Mouse (Mus musculus): ENCODE results near the gene Akt2.
A peak's percentile ranks its signal among the peaks of the same experiment; 100 is the strongest.

Akt2 gene

DNA sequence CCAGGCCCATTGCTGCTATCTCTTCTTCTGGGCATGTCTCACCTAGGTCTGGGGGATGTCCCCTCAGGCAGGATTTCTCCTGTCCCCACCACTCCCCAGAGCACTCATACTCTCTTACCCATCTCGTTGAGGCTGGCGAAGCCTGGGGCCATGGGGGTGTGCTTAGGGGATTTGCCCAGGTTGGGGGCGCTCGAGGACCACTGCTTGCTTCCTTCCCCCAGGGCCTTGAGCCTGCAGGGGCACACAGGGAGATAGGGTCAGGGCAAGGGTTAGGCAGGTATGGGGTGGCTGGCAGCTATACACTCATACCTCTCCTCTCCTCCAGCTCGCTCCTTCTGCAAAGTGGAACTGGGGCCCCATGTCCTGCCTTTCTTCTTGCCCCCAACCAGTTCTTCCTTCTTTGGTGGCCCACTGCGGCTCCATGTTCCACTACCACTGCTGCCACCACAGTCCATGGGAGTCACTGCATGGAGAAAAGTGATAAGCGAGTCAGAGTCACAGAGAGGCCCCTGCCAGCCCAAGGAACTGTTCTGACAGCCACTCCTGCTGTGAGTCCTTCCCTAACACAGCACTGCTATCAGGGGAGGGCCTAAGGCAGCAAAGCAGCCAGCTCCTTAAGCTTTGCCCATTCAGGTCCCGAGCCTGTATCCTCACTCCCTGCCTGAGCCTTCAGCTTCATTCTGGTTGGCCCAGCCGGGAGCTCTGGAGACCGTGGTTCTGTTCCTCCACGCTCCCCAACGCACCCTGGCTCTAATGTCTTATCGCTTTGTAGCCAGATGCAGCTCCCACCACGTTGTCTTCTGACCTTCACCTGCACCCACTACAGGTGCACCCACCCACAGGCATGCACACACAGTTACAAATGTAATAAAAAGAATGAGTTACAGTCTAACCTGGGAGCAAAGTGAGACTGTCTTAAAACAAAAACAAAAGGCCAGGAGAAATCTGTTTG, 67.6 kb downstream of the Akt2 start:
- DNase-seq (ENCODE audit: low read depth) = no peak

DNA sequence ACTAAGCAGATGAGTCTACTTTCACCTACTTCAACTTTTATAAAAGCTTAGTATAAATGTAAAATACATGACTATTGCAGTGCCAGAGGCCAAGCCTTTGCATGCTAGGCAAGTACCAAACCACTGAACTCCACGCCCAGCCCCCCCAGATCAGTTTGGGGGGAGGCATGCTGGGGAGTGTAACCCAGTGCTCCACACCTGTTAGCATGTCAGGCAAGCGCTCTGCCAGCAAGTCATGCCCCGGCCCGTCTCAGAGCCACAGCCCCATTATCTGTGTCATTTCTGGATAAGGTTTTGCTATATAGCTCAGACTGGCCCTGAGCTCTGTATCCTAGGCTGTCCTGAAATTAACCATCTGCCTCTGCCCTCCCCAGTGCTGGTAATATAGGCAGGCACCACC, 70.7 kb downstream of the Akt2 start:
- no peak for DNase-seq (ENCODE audit: low read depth)

DNA sequence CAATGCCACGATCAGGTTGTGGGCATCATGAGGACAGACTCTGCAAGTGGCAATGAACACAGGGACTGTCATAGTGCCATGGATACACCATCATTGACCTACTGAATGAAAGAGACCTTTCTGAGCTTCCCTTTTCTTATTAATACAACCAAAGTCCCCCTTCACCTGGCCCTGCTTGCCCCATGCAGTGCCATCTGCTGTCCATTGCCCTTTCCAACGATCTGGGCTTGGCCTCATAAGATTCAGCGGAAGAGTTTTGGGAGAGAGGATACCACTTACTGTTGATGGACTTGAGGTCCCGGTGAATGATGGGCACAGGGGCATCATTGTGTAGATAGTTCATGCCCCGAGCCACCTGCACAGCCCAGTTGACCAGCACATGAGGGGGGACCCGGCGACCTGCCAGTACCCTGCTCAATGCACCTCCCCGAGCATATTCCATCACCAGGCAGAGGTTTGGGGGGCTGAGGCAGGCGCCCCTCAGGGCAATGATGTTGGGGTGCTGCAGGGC, 81.8 kb downstream of the Akt2 start:
- no peak for DNase-seq (ENCODE audit: low read depth)

DNA sequence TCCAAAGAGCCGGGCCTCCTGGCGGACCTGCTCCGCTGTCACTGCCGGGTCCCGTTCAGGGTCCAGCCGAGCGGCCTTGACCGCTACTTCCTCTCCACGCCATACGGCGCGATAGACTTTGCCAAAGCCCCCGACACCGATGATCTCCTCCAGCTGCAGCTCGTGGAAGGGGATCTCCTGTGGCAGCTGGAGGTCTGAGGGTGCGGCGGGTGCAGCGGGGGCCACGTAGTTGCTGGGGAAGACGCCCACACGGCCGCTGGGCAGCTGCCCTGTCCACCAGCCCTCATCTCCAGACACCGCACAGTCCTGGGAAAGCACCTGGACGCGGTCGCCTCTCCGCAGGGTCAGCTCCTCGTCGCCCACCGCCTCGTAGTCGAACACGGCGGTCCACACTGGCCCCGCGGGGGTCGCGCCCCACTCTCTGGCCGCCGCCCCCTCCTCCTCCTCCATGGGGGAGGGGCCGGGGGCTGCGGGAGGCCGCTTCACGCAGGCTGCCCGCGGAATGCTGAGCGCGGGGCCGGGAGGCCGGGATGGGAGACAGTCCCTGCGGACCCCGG, 82.3 kb downstream of the Akt2 start:
- no peak for DNase-seq (ENCODE audit: low read depth)

DNA sequence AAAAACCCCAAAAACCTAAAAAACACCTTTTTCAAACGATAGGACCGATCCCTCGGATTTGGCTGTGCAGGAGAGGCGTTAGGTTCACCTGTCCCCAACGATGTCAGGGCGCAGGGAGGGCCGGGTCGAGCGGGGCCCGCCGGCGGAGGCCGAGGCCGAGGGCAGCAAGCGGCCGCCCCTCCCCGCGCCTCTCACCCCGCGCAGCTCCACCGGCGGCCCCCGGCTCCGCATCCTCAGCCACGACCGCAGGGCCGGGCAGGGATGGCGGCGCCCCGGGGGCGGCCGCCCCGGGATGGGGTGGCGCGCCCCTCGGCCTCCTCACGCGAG, 82.8 kb downstream of the Akt2 start:
- DNase-seq (ENCODE audit: low read depth) = no peak

DNA sequence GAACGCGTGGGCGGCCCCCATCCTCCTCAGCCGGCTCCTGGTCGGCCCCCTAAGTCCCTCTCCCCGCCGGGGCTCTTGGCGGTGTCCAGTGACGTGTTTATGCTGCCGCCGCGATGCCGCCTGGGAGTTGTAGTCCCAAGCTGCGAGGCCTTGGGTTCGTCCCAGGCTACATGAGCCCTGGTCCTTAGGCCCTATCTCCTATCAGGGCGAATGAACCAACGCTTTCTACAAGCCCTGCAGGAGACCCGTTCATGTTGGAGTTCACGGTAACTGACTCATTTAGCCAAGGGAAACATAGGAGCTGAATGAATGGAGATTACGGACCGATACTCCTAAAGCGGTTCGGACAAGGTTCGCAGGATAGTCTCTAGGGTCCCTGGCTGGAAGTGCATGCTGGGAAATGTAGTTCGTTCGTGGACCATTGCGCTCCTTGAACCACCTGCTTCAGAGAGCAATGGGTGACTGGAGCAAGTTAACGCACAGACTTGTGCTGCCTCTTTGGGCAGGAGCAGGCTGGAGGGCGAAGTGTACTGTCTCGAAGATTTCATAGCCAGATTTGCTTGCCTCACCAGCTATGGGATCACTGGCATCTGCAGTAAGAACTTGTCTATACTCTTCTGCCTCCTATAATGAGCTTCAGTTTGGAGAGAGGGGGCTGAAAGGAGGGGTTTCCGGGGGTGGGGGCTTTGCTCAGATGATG, 83.3 kb downstream of the Akt2 start, which contains the start of gene Map3k10:
Gene Map3k10 (minus strand): TSS at position 77 of the 700 bp plus-strand sequence.
- peak; percentile 86 for DNase-seq (ENCODE audit: low read depth)

DNA sequence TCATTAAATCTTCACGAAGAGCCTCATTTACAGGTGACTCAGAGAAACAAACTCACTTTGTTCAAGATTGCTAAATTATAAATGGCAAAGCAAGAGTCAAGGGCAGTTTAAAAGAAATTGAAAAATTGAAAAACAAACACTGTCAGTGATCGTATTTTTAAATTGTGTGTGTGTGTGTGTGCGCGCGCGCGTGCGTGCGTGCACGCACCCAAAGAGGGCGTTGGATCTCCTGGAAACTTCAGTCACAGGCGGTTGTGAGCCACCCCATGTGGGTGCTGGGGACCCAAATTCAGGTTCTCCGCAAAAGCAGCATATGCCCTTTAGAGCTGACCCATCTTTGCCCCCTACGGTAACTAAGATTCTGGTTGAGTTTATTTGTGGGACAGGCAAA, 83.9 kb downstream of the Akt2 start:
- no peak for DNase-seq (ENCODE audit: low read depth)

DNA sequence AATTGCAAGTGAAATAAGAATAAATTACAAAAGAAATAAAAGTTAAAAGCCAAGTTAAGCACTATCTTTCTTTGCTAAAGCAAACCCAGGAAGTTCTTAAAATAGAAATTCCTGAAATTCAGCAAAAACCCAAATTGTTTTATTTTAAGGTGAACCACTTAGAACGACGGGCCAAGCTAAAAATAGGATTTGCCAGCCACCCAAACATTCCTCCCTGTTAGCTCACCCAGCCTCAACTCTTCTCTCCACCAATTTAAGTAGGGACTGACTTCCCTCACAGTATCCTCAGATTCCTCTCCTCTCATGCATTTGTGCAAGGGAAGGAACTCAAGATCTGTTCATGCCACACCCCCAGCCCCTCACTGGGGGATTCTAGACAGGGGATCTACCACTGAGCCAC, 91.9 kb downstream of the Akt2 start:
- no peak for DNase-seq (ENCODE audit: low read depth)

DNA sequence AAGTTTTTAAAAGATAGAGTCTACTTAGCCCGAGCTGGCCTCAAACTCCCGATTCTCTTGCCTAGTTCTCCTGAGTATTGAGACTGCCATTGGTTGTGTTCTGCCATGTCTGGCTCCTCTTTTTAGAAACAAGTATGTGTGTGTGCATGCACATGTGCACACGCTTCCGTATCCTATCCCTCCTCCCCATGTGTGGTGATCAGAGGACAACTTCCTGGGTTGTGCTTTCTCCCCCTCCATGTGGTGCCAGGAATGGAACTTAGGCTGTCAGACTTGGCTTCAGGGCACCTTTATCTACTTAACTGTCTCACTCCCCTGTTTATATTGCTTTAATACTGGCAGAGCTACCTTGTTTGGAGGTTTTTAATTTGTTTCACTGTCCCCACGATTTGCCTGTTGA, 93.9 kb downstream of the Akt2 start:
- no peak for DNase-seq (ENCODE audit: low read depth)

DNA sequence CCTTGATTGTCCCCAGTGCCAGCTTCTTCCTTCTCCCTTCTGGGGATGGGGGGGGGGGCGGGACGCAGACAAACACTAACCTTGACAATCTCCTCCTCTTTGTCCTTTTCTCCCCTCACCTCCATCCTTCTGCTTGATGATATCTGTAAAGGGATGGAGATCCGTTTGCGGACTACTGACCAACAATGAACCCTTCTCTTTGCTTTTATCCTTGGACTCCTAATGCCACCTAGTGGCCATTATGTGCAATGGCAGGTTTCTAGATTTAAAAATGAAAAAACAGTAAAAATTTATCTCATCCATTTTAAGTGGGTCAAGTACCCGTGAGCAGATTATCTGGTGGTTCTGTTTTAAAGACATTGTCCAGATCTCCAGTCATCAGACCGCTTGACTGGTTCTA, 94.3 kb downstream of the Akt2 start:
- no peak for DNase-seq (ENCODE audit: low read depth)

DNA sequence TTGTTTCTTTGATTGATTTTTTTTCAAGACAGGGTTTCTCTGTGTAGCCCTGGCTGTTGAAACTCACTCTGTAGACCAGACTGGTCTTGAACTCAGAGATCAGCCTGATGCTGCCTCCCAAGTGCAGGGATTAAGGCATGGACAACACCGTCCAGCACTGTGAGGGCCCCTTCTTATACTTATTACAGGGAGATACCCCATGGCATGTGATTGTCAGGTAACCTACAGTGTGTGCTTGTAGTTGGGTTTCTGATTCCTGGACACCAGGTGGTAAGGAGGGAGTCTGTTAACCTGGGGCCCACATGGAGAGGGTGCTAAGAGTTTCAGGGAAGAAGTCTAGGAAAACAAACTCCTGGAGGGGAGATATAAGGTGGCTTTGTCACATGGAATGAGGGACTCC, 95.7 kb downstream of the Akt2 start:
- no peak for DNase-seq (ENCODE audit: low read depth)

DNA sequence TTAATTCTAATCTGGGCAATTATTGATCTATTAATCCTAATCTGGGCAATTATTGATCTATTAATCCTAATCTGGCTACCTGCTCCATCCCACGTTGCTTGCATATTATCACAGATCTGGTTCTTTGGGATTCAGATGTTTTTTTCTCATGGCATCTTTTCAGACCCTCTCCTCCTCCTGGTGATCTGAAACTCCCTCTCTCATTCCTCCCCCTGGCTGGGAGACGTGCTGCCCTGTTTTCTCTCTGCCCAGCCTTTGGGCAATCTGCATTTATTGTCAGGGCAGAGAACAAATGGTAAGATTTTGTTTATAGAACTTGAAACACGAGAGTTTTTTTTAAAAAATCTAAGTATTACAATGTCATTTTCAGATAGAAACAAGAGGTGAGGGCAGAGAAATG, 96.5 kb downstream of the Akt2 start:
- no peak for DNase-seq (ENCODE audit: low read depth)

DNA sequence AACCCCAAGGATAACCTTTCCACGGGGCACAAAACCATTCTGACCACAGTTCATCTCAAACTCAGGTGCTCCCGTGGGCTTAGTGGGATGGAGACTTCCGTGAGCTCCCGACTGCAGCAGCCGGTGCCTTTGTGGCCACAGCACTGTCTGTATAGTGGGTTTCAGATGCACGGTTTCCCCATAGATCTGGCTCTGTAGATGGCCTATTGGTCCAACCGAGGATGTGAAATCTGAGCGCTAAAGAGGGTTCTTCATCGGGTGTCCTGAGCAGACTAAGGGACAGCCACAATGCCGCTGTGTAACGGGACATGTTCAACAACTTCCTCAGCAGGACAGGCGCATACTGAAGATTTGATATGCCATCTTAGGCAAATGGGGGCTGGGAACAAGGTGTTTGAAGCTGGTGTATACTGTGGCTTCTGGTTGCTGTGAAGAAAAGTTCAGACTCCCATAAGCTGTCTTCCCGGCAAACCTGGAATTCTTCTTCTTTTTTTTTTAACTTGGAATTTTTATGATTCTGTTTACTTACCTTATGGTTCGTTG, 97.0 kb downstream of the Akt2 start:
- no peak for DNase-seq (ENCODE audit: low read depth)

DNA sequence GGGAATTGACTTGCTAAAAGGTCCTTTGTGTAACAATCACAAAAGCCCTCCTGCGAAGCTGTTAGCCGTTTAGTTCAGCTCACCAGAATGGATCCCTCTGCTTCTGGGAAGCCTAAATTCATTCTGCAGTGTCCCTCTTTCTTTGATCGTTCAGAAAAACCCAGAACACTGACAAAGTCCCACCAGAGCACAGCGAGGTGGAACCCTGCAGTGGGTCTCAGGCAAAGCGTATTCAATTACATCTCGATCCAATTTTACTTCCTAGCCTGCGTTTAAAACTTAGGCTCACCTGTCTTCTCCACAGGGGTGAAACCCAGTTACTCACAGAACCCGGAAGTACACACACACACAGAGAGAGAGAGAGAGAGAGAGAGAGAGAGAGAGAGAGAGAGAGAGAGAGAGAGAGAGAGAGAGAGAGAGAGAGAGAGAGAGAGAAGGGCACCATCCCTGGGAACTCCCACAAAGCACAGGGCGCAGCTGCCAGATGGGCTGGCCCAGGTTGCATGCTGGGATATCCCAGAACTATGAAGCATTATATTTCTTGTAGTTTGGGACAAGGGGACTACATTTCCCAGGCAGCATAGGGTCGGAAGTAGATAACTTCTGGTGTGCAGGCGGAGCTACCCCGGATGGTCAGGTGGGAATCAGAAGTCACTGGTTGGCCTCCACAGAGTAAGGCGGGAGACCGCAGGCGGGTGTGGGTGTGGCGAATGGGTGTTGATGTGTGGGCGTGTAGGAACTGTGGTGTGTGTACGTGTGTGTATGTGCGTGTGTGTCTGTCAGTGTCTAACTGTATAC, 97.7 kb downstream of the Akt2 start, which contains the start of gene Zfp607b:
Gene Zfp607b (plus strand): TSS at position 526 of the 798 bp plus-strand sequence.
- DNase-seq (ENCODE audit: low read depth) = peak; percentile 89
